Mouse (Mus musculus): ENCODE data around the gene Galt.
"Not testable (repeated sequence)": the region's sequence is repeated elsewhere in the genome, so short reads cannot be mapped to it uniquely, and the experiment has no call there.

DNA sequence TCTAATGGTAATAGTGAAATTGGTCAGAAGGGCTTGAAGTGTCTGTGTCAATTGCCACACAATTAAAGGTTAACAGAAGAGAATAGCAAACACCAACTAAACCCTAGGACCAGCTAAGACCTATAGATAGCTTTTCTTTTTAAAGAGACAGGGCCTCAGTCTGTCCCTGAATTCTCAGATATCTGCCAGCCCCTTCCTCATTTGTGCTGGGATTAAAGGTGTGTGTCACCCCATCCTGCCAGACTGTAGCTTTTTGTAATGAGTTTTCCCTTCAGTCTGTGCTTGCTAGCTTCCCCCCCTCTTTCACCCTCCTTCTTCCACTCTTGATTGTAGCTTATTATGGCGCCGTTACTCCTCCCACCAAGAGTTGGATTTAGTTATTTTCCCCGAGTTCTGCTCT, 28.2 kb downstream of the Galt start:
- not testable (repeated sequence) for TF ChIP-seq CTCF (conservative IDR thresholded peaks at IDR 0.05; ENCODE audit: insufficient read depth, insufficient read length, low read depth, low read length); POLR2A (IDR thresholded peaks at IDR 0.05; ENCODE audit: low read depth, low read length)
